Mouse (Mus musculus): ENCODE data around the gene Grb2. TPM values are rescaled to one million over a fixed set of nuclear protein-coding genes. Genes with fewer than 3 reads are reported as not detected.

The Grb2 gene
- 74.4 and 74.7 TPM in 2 replicates for polyA plus RNA-seq (2012; rRNA removed)

DNA sequence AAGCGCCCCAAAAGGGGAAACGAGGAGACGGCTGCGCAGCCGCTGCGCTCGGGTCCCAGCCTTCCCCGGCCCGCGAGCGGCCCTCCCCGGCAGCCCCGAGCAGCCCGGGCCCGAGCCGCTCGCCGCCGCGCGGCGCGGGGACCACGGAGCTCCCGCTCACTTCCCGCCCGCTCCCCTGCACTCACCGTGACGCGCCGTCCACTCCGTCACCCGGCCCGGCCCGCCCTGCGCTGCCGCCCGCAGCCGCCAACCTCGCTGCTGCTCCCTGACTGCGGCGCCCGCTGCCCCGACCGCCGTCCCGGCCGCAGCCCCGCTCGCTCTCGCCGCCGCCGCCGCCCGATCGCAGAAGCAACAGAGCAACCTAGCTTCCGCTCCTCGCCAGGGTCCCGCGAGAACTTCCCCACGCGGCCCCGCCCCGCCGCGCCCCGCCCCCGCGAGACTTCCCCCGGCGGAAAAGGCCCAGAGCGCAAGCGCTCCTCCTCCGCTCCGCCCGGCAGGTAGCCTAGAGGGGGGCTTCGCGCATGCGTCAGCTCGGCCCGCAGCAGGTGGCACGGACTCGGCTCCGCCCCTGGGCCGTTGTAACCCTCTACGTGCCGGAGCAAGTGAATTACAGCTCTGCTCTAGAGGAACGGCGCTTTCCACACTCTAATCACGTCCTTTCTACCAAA is at the start of gene Grb2:
Gene Grb2 (minus strand): TSS at position 389 of the 668 bp plus-strand sequence.
- Histone ChIP-seq H3K36me3 (ENCODE audit: control insufficient read depth, insufficient read depth, low read length) (no peaks in the 10 kb centered on the region), H3K4me1 (ENCODE audit: control insufficient read depth, insufficient read depth, insufficient read length) (peaks cover 38% of the 10 kb centered on the region; the same call in 1 of the 2 replicates), H3K27me3 (ENCODE audit: control insufficient read depth, insufficient read depth, low read length) (no peaks in the 10 kb centered on the region), H3K27ac (ENCODE audit: insufficient read depth, low read length) (peak within 1 kb of the TSS; percentile 98), H3K4me3 (ENCODE audit: extremely low read depth, insufficient read depth, insufficient read length) (peak within 1 kb of the TSS; percentile 99)
- 1% methylated on average over 90 of the region's 91 CpGs for WGBS
- no peak for TF ChIP-seq CTCF (IDR thresholded peaks at IDR 0.05; ENCODE audit: extremely low read depth, insufficient read depth, insufficient read length, insufficient replicate concordance)
- peak; percentile 49; the same call in 1 of the 2 replicates for TF ChIP-seq POLR2A (IDR thresholded peaks at IDR 0.05; ENCODE audit: low read depth, low read length)
- peak; percentile 93 to 99 for DNase-seq (ENCODE audit: low read depth in 1 of 2, low spot score in 2 of 2)

DNA sequence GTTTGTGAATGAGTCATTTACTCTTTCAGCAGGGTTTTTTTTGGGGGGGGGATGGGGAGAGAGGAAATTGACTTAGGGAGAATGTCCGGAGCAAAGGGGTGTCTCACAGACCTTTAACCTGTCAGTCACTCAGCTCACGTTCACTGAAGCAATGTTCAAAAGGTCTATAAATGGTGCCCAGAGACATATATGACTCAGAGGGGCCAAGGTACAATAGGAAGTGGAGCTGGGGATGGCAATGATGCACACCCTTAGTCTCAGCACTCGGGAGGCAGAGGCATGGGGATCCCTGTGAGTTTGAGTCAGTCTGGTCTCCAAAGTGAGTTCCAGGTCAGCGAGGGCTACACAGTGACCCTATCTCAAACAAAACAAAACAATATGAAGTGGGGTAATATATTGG is 45.1 kb upstream of the Grb2 start:
- Histone ChIP-seq H3K4me1 (ENCODE audit: control insufficient read depth, insufficient read depth, insufficient read length) (no peaks in the 10 kb centered on the region), H3K4me3 (ENCODE audit: extremely low read depth, insufficient read depth, insufficient read length) (no peak overlapping the region), H3K36me3 (ENCODE audit: control insufficient read depth, insufficient read depth, low read length) (no peaks in the 10 kb centered on the region), H3K27me3 (ENCODE audit: control insufficient read depth, insufficient read depth, low read length) (no peaks in the 10 kb centered on the region), H3K27ac (ENCODE audit: insufficient read depth, low read length) (no peak overlapping the region)
- WGBS: 74% methylated on average over 4 of the region's 4 CpGs
- no peak for DNase-seq (ENCODE audit: low read depth in 1 of 2, low spot score in 2 of 2)
- no peak for TF ChIP-seq CTCF (IDR thresholded peaks at IDR 0.05; ENCODE audit: extremely low read depth, insufficient read depth, insufficient read length, insufficient replicate concordance)
- TF ChIP-seq POLR2A (IDR thresholded peaks at IDR 0.05; ENCODE audit: low read depth, low read length): no peak

DNA sequence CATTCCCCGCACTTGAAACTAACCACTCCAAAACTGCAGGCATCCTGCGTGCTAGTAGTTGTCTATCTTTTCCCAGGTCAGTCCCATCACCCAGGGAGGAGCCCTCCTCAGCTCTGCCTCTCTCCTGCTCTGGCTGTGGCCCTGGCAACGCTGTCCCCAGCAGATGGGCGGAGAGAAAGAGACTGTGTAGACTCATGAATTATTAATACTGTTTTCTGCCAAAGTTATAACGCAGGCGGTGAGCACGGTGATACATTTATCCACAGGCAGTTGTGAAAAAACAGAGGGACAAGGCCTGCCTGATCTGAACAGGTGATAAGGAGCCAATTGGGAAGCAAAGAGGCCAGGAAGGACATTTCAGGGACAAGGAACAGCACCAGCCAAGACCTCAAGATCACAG is 44.3 kb upstream of the Grb2 start:
- DNase-seq (ENCODE audit: low read depth in 1 of 2, low spot score in 2 of 2): no peak
- TF ChIP-seq POLR2A (IDR thresholded peaks at IDR 0.05; ENCODE audit: low read depth, low read length): no peak
- TF ChIP-seq CTCF (IDR thresholded peaks at IDR 0.05; ENCODE audit: extremely low read depth, insufficient read depth, insufficient read length, insufficient replicate concordance): no peak
- no peaks in the 10 kb centered on the region for H3K36me3 ChIP-seq (ENCODE audit: control insufficient read depth, insufficient read depth, low read length)
- 91% methylated on average over 7 of the region's 7 CpGs for WGBS
- H3K27ac ChIP-seq (ENCODE audit: insufficient read depth, low read length): no peak overlapping the region
- H3K4me1 ChIP-seq (ENCODE audit: control insufficient read depth, insufficient read depth, insufficient read length): no peaks in the 10 kb centered on the region
- no peaks in the 10 kb centered on the region for H3K27me3 ChIP-seq (ENCODE audit: control insufficient read depth, insufficient read depth, low read length)
- H3K4me3 ChIP-seq (ENCODE audit: extremely low read depth, insufficient read depth, insufficient read length): no peak overlapping the region

DNA sequence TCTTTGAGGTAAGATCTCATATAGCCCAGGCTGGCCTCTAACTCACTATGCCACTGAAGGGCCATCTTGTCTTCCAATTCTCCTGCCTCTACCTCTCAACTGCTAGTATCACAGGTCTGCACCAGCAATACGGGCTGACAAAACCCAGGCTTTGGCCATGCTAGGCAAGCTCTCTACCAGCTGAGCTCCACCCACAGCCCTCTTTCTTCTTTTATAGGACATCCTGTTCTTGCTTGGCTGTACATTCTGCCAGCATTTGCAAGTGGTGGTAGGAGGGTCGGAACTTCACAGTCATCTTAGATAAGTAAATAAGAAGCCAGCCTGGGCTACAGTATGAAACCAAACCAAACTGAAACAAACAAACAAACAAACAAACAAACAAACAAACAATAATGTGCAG is 43.3 kb upstream of the Grb2 start:
- no peaks in the 10 kb centered on the region for H3K36me3 ChIP-seq (ENCODE audit: control insufficient read depth, insufficient read depth, low read length)

DNA sequence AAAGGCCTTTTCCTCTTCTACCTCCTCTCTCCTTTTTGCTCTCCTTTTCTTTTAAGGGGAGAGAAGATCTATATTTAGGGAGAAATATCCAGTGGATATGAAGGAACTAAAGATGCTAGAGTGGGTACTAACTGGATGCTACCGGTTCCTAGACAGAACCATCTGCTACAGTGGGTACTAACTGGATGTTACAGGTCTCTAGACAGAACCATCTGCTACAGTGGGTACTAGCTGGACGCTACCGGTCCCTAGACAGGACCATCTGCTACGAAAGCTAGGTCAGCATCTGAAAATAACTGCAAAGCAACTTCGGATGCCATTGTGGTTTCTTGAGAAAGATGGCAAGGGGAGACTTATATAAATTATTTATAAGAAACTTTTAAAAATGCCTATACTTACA is 41.4 kb upstream of the Grb2 start:
- peaks cover 4% of the 10 kb centered on the region; the same call in 1 of the 2 replicates for H3K4me1 ChIP-seq (ENCODE audit: control insufficient read depth, insufficient read depth, insufficient read length)
- no peak for DNase-seq (ENCODE audit: low read depth in 1 of 2, low spot score in 2 of 2)
- 86% methylated on average over 5 of the region's 5 CpGs for WGBS
- no peaks in the 10 kb centered on the region for H3K27me3 ChIP-seq (ENCODE audit: control insufficient read depth, insufficient read depth, low read length)
- TF ChIP-seq POLR2A (IDR thresholded peaks at IDR 0.05; ENCODE audit: low read depth, low read length) (no peak), CTCF (IDR thresholded peaks at IDR 0.05; ENCODE audit: extremely low read depth, insufficient read depth, insufficient read length, insufficient replicate concordance) (no peak)
- H3K4me3 ChIP-seq (ENCODE audit: extremely low read depth, insufficient read depth, insufficient read length): no peak overlapping the region
- H3K27ac ChIP-seq (ENCODE audit: insufficient read depth, low read length): no peak overlapping the region
- H3K36me3 ChIP-seq (ENCODE audit: control insufficient read depth, insufficient read depth, low read length): no peaks in the 10 kb centered on the region

More for the DNA sequence above, 43.3 kb upstream of the Grb2 start:
- WGBS: 35% methylated on average over 2 of the region's 2 CpGs
- Histone ChIP-seq H3K27ac (ENCODE audit: insufficient read depth, low read length) (no peak overlapping the region), H3K4me3 (ENCODE audit: extremely low read depth, insufficient read depth, insufficient read length) (no peak overlapping the region), H3K4me1 (ENCODE audit: control insufficient read depth, insufficient read depth, insufficient read length) (peaks cover 4% of the 10 kb centered on the region; the same call in 1 of the 2 replicates), H3K27me3 (ENCODE audit: control insufficient read depth, insufficient read depth, low read length) (no peaks in the 10 kb centered on the region)
- no peak for DNase-seq (ENCODE audit: low read depth in 1 of 2, low spot score in 2 of 2)
- TF ChIP-seq CTCF (IDR thresholded peaks at IDR 0.05; ENCODE audit: extremely low read depth, insufficient read depth, insufficient read length, insufficient replicate concordance): no peak
- no peak for TF ChIP-seq POLR2A (IDR thresholded peaks at IDR 0.05; ENCODE audit: low read depth, low read length)

DNA sequence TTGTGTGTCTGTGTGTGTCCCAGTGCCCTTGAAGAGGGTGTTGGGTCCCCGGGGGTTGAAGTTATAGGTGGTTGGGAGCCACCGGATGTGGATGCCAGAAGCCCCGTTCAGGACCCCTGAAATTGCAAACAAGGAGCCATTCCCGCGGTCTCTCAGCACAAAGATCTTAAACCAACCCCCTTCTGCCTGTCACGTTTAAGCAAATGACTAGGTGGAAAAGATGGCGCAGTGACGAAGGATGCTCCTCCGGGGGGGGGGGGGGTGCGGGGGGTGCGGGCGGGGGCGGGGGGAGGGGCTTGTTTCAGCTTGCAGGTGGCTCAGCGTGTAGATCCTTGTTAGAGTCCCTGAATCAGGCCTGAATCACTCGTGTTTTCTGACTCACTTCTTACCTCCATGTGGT is 39.0 kb upstream of the Grb2 start:
- H3K4me3 ChIP-seq (ENCODE audit: extremely low read depth, insufficient read depth, insufficient read length): no peak overlapping the region
- no peak overlapping the region for H3K27ac ChIP-seq (ENCODE audit: insufficient read depth, low read length)
- H3K27me3 ChIP-seq (ENCODE audit: control insufficient read depth, insufficient read depth, low read length): no peaks in the 10 kb centered on the region
- H3K4me1 ChIP-seq (ENCODE audit: control insufficient read depth, insufficient read depth, insufficient read length): peaks cover 4% of the 10 kb centered on the region; the same call in 1 of the 2 replicates
- TF ChIP-seq CTCF (IDR thresholded peaks at IDR 0.05; ENCODE audit: extremely low read depth, insufficient read depth, insufficient read length, insufficient replicate concordance): no peak
- TF ChIP-seq POLR2A (IDR thresholded peaks at IDR 0.05; ENCODE audit: low read depth, low read length): no peak
- no peak for DNase-seq (ENCODE audit: low read depth in 1 of 2, low spot score in 2 of 2)
- H3K36me3 ChIP-seq (ENCODE audit: control insufficient read depth, insufficient read depth, low read length): no peaks in the 10 kb centered on the region
- 5% methylated on average over 10 of the region's 15 CpGs for WGBS

DNA sequence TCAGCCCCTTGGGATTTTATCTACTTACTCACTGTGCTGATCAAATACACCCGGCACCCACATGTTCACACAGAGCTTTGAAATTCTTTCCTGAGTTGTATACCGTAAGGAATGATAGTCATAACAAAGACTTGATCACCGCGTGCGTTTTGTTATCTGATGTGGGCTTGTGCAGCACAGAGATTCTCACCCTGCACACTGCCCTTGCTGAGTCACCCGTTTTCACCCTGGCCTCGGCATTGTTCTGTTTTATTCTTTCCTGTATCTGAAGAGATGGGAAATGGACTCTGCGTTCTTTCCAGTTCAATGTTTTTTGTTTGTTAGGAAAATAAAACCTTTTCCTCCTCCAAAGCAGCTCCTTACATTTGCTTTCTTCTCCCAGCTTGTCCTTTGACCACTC is 38.4 kb upstream of the Grb2 start:
- Histone ChIP-seq H3K4me3 (ENCODE audit: extremely low read depth, insufficient read depth, insufficient read length) (no peak overlapping the region), H3K36me3 (ENCODE audit: control insufficient read depth, insufficient read depth, low read length) (no peaks in the 10 kb centered on the region), H3K27ac (ENCODE audit: insufficient read depth, low read length) (no peak overlapping the region), H3K4me1 (ENCODE audit: control insufficient read depth, insufficient read depth, insufficient read length) (peaks cover 4% of the 10 kb centered on the region; the same call in 1 of the 2 replicates), H3K27me3 (ENCODE audit: control insufficient read depth, insufficient read depth, low read length) (no peaks in the 10 kb centered on the region)
- no peak for DNase-seq (ENCODE audit: low read depth in 1 of 2, low spot score in 2 of 2)
- 26% methylated on average over 8 of the region's 8 CpGs for WGBS
- TF ChIP-seq CTCF (IDR thresholded peaks at IDR 0.05; ENCODE audit: extremely low read depth, insufficient read depth, insufficient read length, insufficient replicate concordance): no peak
- no peak for TF ChIP-seq POLR2A (IDR thresholded peaks at IDR 0.05; ENCODE audit: low read depth, low read length)

Data from spleen, adult 2 months (tissue).